Mouse (Mus musculus) embryo, embryonic 10 days (tissue): ENCODE results near the gene Ctcf.

ENCODE experiments used
- DNase-seq: peaks from one replicate; pipeline ENCODE4 v3.0.0-alpha.2; 2015; ENCODE audit warnings: low spot score

Gene Ctcf

DNA sequence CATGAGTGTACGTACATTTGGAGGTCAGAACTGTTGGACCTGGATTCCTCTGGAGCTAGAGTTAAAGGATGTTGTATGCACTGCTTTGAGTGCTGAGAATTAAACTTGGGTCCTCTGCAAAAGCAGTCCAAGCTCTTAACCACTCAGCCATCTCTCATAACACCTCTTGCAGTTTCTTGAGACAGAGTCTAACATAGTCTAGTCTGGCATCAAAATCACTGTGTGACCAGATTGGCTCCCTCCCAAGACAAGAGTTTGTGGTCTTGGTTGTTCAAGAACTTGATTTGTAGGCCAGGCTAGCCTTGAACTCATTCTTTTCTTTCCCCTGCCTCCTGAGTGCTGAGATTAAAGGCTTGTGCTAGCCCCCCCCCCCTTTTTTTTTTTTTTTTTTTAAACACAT lies 12.6 kb downstream of the Ctcf start:
- no peak for DNase-seq

DNA sequence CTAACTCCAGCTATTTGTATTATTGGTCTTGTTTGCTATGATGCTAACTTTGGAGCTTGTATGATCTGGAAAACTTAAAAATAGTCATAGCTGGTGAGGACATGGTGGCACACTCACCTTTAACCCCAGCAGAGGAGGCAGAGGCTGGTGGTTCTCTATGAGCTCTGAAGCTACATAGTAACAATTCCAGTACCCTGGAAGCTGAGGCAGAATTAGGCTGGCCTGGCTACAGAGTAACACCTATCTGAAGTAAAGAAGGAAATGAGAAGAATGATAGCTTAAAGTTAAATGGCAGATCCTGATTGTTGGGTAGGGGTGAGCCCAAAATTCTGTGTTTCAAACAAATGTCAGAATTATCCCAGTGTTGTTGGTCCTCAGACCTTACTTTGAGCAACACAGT lies 21.3 kb downstream of the Ctcf start:
- no peak for DNase-seq

DNA sequence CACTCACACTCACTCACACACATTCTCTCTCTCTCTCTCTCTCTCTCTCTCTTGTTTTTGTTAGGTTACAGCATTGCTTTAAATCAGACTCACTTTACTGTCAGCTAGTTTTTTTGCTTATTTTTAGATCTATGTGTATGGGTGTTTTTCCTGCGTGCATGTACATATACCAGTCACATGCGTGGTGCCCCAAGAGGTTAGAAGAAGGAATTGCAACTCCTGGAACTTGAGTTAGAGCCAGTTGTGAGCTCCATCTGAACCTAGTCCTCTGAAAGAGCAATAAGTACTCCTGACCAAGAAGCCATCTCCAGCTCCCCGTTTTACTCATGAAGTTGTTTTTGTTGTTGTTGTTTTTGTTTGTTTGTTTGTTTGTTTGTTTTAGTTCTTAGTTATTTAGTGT lies 24.8 kb downstream of the Ctcf start:
- peak; percentile 60 for DNase-seq

DNA sequence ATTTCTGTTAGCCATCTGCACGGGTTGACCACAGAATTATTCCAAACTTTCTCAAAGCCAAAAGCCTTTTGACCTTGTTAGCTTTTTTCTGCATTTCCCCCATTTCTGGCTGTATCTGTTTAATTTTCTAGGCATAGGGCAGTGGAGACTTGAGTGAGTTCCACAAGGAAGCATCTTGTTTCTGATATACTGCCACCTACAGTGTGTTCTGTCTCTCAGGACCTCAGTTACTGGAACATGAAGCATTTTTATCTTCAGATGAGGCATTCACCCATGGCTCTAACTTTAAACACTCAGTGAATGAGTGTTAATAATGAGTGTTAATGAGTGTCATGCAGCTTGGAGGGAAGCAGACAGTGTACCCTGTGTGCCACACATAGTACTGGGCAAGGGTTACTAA lies 41.5 kb downstream of the Ctcf start:
- no peak for DNase-seq

GRCm38 (mm10) chr8:105685325-105685724 lies 49.0 kb downstream of the Ctcf start:
- no peak for DNase-seq

GRCm38 (mm10) chr8:105685796-105686308 lies 49.5 kb downstream of the Ctcf start, which contains the start of gene Carmil2:
Gene Carmil2 (plus strand): TSS chr8:105686274.
- peak; percentile 50 for DNase-seq

DNA sequence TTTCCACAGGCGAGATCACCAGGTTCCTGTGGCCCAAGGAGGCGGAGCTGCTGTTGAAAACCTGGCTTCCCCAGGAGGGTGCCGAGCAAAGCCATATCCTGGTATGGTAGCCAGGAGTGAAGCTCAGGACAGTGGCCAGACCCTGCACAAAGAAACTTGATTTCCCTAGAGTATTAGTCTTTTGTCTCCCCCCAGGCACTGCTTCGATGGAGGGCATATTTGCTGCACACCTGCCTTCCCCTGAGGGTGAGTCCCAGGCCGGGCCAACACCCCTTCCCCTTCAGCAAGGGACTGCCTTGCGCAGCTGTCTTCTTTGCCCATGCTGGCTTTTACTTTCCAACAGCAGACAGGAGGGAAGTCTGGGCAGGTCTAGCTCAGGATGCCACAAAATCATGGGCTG lies 50.2 kb downstream of the Ctcf start:
- DNase-seq: no peak

DNA sequence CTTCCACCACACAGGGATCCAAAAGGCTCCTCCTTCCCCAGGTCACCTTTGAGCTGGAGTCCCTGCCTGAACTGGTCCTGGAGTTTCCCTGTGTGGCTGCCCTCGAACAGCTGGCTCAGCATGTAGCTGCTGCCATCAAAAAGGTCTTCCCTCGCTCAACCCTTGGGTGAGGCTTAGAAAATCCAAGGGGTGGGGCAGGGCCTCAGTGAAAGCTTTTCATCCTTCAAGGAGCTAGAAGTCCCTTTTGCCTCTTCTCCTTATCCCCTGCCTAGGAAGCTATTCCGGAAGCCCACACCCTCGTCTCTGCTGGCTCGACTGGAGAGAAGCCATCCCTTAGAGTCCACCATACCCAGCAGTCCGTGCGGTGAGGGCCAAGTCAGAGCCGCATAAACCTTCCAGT lies 51.1 kb downstream of the Ctcf start:
- no peak for DNase-seq

- no peak for DNase-seq
Observed at GRCm38 (mm10) chr8:105688242-105688752, 51.9 kb downstream of the Ctcf start.

DNA sequence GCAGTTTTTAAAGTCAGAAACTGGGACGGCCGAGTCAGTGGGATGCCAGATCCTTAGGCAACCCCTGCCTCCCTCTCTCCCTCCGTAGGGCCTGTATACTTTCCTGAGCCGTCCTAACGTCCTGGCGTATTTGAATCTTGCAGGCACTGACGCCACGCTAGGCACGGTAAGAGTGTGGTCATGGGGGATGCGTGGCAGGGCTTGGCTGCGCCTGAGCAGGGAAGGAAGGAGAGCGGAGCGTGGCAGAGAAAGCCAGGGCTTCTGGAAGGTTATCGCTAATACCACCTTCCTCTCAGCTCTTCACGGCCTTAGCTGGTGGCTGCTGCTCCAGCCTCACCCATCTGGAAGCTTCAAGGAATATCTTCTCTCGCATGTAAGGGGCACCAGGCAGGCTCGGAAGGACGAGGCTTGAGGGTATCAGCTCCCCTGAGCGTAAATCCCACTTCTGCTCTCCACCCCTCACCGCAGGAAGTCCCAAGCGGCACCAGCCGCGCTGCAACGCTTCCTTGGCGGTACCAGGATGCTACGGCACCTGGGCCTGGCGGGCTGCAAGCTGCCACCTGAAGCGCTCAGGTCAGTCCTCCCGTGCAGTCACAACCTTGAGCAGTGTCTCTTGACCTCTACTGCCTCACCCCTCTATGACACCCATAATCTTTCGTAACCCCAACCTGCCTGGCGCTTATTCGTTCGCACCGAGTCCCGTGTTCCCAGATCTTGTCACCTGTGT lies 53.1 kb downstream of the Ctcf start:
- DNase-seq: no peak

- DNase-seq: no peak
Observed at GRCm38 (mm10) chr8:105689983-105690360, 53.6 kb downstream of the Ctcf start.

DNA sequence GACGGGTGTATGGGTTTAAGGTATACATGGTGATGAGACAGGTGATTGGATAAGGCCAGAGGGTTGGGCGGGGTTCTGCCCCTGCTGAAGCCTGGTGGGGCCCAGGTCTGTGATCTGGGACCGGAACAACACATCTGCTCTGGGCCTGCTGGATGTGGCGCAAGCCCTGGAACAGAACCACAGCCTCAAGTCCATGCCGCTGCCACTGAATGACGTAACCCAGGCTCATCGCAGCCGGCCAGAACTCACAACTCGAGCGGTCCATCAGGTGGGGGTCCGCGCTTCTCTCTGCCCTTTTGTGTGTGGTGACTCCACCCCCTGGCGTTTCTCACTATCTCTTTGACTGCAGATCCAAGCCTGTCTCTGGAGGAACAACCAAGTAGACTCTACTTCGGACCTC lies 54.6 kb downstream of the Ctcf start:
- DNase-seq: no peak

DNA sequence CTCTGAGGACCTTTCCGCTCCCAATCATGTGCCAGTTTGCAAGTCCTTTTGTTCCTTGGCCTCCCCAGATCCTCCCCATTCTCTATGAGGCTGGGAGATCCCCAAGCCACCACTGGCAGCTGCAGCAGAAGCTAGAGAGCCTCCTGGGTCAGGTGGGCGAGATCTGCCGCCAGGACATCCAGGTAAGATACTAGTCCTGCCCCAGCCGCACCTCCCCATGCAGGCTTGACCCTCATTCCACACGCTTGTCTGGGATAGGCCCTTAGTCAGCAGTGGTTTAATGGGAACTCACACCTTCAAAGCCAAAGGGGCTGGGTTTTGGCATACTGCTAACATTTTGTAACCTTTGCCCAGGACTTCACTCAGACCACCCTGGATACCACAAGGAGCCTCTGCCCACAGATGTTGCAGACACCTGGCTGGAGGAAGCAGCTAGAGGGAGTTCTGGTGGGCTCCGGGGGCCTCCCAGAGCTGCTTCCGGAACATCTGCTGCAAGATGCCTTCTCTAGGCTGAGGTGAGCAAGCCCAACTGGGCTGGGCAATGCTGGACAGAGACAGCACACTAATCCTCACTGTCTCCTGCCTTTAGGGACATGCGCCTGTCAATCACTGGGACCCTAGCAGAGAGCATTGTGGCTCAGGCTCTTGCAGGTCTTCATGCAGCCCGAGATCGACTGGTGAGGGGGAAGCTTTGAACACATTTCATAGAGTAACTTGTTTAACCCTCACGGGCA lies 56.2 kb downstream of the Ctcf start:
- DNase-seq: no peak

DNA sequence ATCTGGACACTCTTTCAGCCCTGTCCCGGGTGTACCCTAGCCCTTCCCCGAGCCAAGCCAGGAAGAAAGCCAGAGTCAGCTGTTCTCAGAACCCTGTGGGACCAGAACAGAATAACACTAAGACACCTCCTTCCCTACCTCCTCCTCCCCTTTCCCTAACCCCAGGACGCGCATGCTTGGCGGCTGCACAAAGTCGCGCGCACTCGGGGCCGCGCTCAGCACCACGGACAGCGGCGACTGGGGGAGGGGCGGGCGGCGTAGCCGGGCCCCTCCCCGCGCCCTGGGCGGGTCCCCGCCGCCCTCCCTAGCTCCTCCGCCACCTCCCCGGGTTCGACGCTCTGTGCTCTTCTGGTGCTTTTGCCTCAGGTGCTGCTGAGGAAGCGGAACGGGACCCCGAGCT lies 57.3 kb downstream of the Ctcf start:
- peak; percentile 56 for DNase-seq

- no peak for DNase-seq
Observed at GRCm38 (mm10) chr8:105694051-105694799, 57.9 kb downstream of the Ctcf start.

GRCm38 (mm10) chr8:105695080-105695780 lies 58.9 kb downstream of the Ctcf start:
- no peak for DNase-seq

- no peak for DNase-seq
Observed at GRCm38 (mm10) chr8:105697196-105697780, 60.9 kb downstream of the Ctcf start.

- DNase-seq: no peak
Observed at GRCm38 (mm10) chr8:105698734-105699133, 62.4 kb downstream of the Ctcf start.

DNA sequence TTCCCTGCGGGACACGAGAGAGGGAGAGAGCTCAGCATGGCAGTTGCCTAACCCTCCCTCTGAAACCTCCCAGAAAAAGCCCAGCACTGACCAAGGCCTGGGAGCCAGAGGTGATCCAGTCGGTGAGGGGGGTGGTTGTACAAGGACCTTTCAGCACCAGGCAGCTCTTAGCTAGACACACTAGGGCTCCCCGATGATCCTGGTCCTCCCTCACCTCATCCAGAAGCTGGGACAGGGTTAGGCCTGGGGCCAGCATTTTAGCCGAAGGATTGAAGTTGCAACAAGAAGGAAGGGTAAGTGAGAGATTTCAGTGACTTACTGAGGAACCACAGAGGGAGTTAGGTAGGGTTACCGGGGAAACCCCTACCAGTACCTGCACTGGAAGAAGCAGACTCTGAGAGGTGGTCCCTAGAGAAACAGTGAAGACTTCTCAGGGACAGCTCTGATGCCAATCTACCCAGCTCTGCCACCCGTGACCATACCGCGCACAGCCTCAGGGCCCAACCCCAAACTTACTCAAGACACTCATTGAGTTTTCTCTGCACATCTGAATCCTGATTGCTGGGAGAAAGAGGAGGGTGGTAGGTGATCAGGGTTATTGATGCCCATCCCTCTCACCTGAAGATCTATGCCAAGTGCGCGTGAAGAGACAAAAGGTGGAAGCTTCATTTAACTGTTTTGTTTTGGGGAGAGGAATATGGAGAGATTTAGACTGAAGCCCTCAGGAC lies 63.3 kb downstream of the Ctcf start:
- no peak for DNase-seq

GRCm38 (mm10) chr8:105700566-105700965 lies 64.2 kb downstream of the Ctcf start:
- DNase-seq: peak; percentile 66
